ENCODE assay signal across 8 mouse cellular contexts in the genomic region with DNA sequence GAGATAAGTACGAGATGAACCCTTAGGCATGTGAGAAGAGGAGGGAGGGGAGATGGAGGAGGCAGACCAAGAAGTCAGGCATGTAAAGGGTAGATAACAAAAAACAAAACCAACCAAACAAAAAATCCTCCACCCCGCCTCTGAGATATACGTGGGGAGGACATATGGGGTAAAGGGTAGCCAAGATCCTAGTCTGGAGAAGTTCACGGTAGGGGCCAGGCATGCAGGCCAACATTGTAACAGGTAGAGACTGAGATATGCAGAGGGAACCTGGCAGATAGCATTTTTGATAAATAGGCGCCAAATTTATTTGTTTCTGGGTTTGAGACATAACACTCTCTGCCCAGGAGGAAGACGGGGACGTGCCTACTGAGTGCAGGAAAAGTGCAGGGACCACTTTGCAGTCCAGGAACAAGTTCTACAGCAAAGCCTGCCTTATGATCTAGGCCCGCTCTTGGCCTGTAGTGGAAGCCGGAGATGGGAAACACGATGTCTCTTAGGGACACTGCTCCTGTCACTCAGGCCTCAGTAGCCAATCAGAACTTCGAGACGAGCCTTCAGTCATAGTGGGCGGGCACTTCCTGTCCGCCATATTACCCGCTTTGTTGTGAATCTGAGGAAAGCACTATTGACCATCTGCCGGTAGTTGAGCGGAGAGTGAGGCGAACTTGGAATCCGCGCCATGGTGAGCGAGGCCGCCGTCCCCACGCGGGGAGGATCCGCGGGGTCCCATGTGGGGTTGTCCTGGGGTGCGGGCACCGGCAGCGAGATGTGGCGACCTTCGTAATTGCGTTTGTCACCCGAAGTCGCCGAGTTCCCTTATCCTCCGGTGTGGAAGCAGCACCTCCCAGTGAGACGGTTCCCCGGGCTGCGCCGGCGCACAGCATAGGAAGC. TPM values are rescaled to one million over a fixed set of nuclear protein-coding genes. Genes with fewer than 3 reads are reported as not detected.
DNase-seq lines count a peak whose midpoint lies in the region; ATAC-seq and TF ChIP-seq lines count a peak whose summit lies in the region.
"Not testable (repeated sequence)": the region's sequence is repeated elsewhere in the genome, so short reads cannot be mapped to it uniquely, and the experiment has no call there.

BC024063 (plus strand) TSS at position 626 of the 894 bp plus-strand sequence.

- 18% methylated on average over 40 of the region's 42 CpGs for WGBS in hindbrain, embryonic 14.5 days

- H3K4me1 ChIP-seq in hindbrain, embryonic 14.5 days (replicated peaks; ENCODE audit: control insufficient read depth, insufficient read depth, low read length): not testable (repeated sequence)

- CTCF ChIA-PET in Patski (lab: Charles Lee): not testable (repeated sequence)

- peak within 1 kb of the TSS; percentile 64 for H3K9ac ChIP-seq in hindbrain, embryonic 14.5 days

- POLR2A ChIA-PET in Patski (lab: Charles Lee): not testable (repeated sequence)

- not testable (repeated sequence) for H3K27me3 ChIP-seq in Patski; hindbrain, embryonic 14.5 days (ENCODE audit: control insufficient read depth, insufficient read depth, low read length)

- H3K36me3 ChIP-seq in hindbrain, embryonic 14.5 days (replicated peaks; ENCODE audit: control insufficient read depth, insufficient read depth): not testable (repeated sequence)

- H3K9me3 ChIP-seq in hindbrain, embryonic 14.5 days (ENCODE audit: control insufficient read depth, low read length): not testable (repeated sequence)

- ATAC-seq in Patski: peak; percentile 90
- ATAC-seq in hindbrain, embryonic 14.5 days (ENCODE audit: low FRiP score): peak; percentile 98

- peak within 1 kb of the TSS; percentile 87 for H3K27ac ChIP-seq in hindbrain, embryonic 14.5 days

- TF ChIP-seq CTCF in Patski (IDR thresholded peaks at IDR 0.05): not testable (repeated sequence)

- DNase-seq in Patski (ENCODE audit: low read depth, low spot score): peak; percentile 35
- peak; percentile 80 to 83 for DNase-seq in cerebellum, postnatal 25 days
- DNase-seq in frontal cortex, postnatal 36 days (ENCODE audit: low spot score in 2 of 2): peak; percentile 70 to 83
- DNase-seq in hindbrain, embryonic 14.5 days (ENCODE audit: low spot score): peak; percentile 84
- DNase-seq in layer of hippocampus, postnatal 25 days (ENCODE audit: extremely low spot score in 1 of 2, low spot score in 1 of 2): peak; percentile 50 to 53
- DNase-seq in lung, postnatal 14 days: peak; percentile 59
- peak; percentile 83 for DNase-seq in retina, adult 2 months (ENCODE audit: low read depth, low spot score)
- peak; percentile 35 to 43 for DNase-seq in thymus, postnatal 36 days

- H3K4me3 ChIP-seq in hindbrain, embryonic 14.5 days (replicated peaks; ENCODE audit: low read length): peak within 1 kb of the TSS; percentile 43

- in situ Hi-C loops in Patski (cut with MboI; ENCODE audit: low pct_unique_long_range_greater_than_20kb): not testable (repeated sequence)

- peak within 1 kb of the TSS; percentile 49 for H3K4me2 ChIP-seq in hindbrain, embryonic 14.5 days (replicated peaks)

RNA-seq across cellular contexts. Expression of gene BC024063, which starts in this region (rescaled TPM):
- 3.0 TPM for polyA plus RNA-seq in Patski (2021)
- polyA plus RNA-seq in hindbrain, embryonic 14.5 days (2014; fragmentation: Nextera tagmentation; extraction: Ambion mirVana): 9.1 and 9.8 TPM in 2 replicates
- 1 to 10 TPM; 7.5 to 7.7 TPM for total RNA-seq in layer of hippocampus, postnatal 25 days (2021)

Comparison
In these comparisons a context has a peak if more than half of its experiments do, and no peak if none do; other contexts are left out.
1. Peak in every context shown above with its lines: DNase-seq, ATAC-seq, H3K4me3 ChIP-seq and H3K27ac ChIP-seq.